Mouse (Mus musculus): ENCODE results near the gene Rbm33. TPM values are rescaled to one million over a fixed set of nuclear protein-coding genes. Genes with fewer than 3 reads are reported as not detected.

Rbm33 gene
- polyA plus RNA-seq, 1 experiment from 2014 or later = 7.4 TPM

- peak overlapping the region; percentile 81 for H3K4me3 ChIP-seq (ENCODE audit: low read depth, low read length)
- no peaks in the 10 kb centered on the region for H3K27me3 ChIP-seq (replicated peaks; ENCODE audit: insufficient read depth, low read length)
- H3K4me1 ChIP-seq (ENCODE audit: insufficient read depth, low read depth, low read length) = 0 out of 2 replicates have a peak, but pooled peaks cover 3% of the 10 kb centered on the region
- no peaks in the 10 kb centered on the region for H3K9me3 ChIP-seq (ENCODE audit: low read length)
- H3K9ac ChIP-seq (replicated peaks; ENCODE audit: low read depth) = peak overlapping the region; percentile 99; the same call in 1 of the 2 replicates
- TF ChIP-seq EP300 (IDR thresholded peaks at IDR 0.05) (no peak), CTCF (IDR thresholded peaks at IDR 0.05) (no peak)
- no peak overlapping the region for H3K27ac ChIP-seq (ENCODE audit: low read length)
- H3K36me3 ChIP-seq (ENCODE audit: insufficient read depth, low read length) = no peaks in the 10 kb centered on the region
- WGBS = 4% methylated on average over 3 of the region's 3 CpGs
- H3K4me2 ChIP-seq (replicated peaks; ENCODE audit: low read depth, low read length) = peak overlapping the region; percentile 69
- DNase-seq (ENCODE audit: low spot score) (no peak), ATAC-seq (no peak)
Observed at GRCm38 (mm10) chr5:28317917-28318267, 971 bp downstream of the Rbm33 start.

GRCm38 (mm10) chr5:28318671-28319070 is 1.8 kb downstream of the Rbm33 start:
- H3K4me1 ChIP-seq (ENCODE audit: insufficient read depth, low read depth, low read length) = 0 out of 2 replicates have a peak, but pooled peaks cover 3% of the 10 kb centered on the region
- no peaks in the 10 kb centered on the region for H3K9me3 ChIP-seq (ENCODE audit: low read length)
- 41% methylated on average over 2 of the region's 2 CpGs for whole genome bisulfite sequencing
- no peak overlapping the region for H3K9ac ChIP-seq (replicated peaks; ENCODE audit: low read depth)
- ATAC-seq = no peak
- peak overlapping the region; percentile 0; the same call in 1 of the 2 replicates for H3K4me3 ChIP-seq (ENCODE audit: low read depth, low read length)
- TF ChIP-seq EP300 (IDR thresholded peaks at IDR 0.05) (no peak), CTCF (IDR thresholded peaks at IDR 0.05) (no peak)
- H3K4me2 ChIP-seq (replicated peaks; ENCODE audit: low read depth, low read length) = peak overlapping the region; percentile 69
- no peaks in the 10 kb centered on the region for H3K27me3 ChIP-seq (replicated peaks; ENCODE audit: insufficient read depth, low read length)
- no peak overlapping the region for H3K27ac ChIP-seq (ENCODE audit: low read length)
- DNase-seq (ENCODE audit: low spot score) = no peak
- no peaks in the 10 kb centered on the region for H3K36me3 ChIP-seq (ENCODE audit: insufficient read depth, low read length)

- no peaks in the 10 kb centered on the region for H3K36me3 ChIP-seq (ENCODE audit: insufficient read depth, low read length)
- DNase-seq (ENCODE audit: low spot score) = no peak
- TF ChIP-seq CTCF (IDR thresholded peaks at IDR 0.05) (no peak), EP300 (IDR thresholded peaks at IDR 0.05) (no peak)
- 0 out of 2 replicates have a peak, but pooled peaks cover 3% of the 10 kb centered on the region for H3K4me1 ChIP-seq (ENCODE audit: insufficient read depth, low read depth, low read length)
- no peaks in the 10 kb centered on the region for H3K9me3 ChIP-seq (ENCODE audit: low read length)
- H3K9ac ChIP-seq (replicated peaks; ENCODE audit: low read depth) = no peak overlapping the region
- no peak for ATAC-seq
- no peak overlapping the region for H3K4me3 ChIP-seq (ENCODE audit: low read depth, low read length)
- no peak overlapping the region for H3K4me2 ChIP-seq (replicated peaks; ENCODE audit: low read depth, low read length)
- 85% methylated on average over 1 of the region's 1 CpGs for WGBS
- H3K27me3 ChIP-seq (replicated peaks; ENCODE audit: insufficient read depth, low read length) = no peaks in the 10 kb centered on the region
- no peak overlapping the region for H3K27ac ChIP-seq (ENCODE audit: low read length)
Observed at GRCm38 (mm10) chr5:28321769-28322168, 4.8 kb downstream of the Rbm33 start.

- ATAC-seq (no peak), DNase-seq (ENCODE audit: low spot score) (no peak)
- H3K4me1 ChIP-seq (ENCODE audit: insufficient read depth, low read depth, low read length) = 0 out of 2 replicates have a peak, but pooled peaks cover 3% of the 10 kb centered on the region
- 83% methylated on average over 3 of the region's 3 CpGs for WGBS
- no peaks in the 10 kb centered on the region for H3K36me3 ChIP-seq (ENCODE audit: insufficient read depth, low read length)
- no peak overlapping the region for H3K27ac ChIP-seq (ENCODE audit: low read length)
- H3K4me3 ChIP-seq (ENCODE audit: low read depth, low read length) = no peak overlapping the region
- H3K27me3 ChIP-seq (replicated peaks; ENCODE audit: insufficient read depth, low read length) = no peaks in the 10 kb centered on the region
- H3K9me3 ChIP-seq (ENCODE audit: low read length) = no peaks in the 10 kb centered on the region
- TF ChIP-seq EP300 (IDR thresholded peaks at IDR 0.05) (no peak), CTCF (IDR thresholded peaks at IDR 0.05) (no peak)
- H3K4me2 ChIP-seq (replicated peaks; ENCODE audit: low read depth, low read length) = no peak overlapping the region
- H3K9ac ChIP-seq (replicated peaks; ENCODE audit: low read depth) = no peak overlapping the region
Observed at GRCm38 (mm10) chr5:28322189-28322588, 5.3 kb downstream of the Rbm33 start.

- no peaks in the 10 kb centered on the region for H3K4me1 ChIP-seq (ENCODE audit: insufficient read depth, low read depth, low read length)
- WGBS = 65% methylated on average over 2 of the region's 2 CpGs
Observed at GRCm38 (mm10) chr5:28323822-28324221, 6.9 kb downstream of the Rbm33 start.

GRCm38 (mm10) chr5:28324457-28324856 is 7.5 kb downstream of the Rbm33 start:
- H3K27me3 ChIP-seq (replicated peaks; ENCODE audit: insufficient read depth, low read length) = no peaks in the 10 kb centered on the region
- H3K27ac ChIP-seq (ENCODE audit: low read length) = no peak overlapping the region
- H3K9me3 ChIP-seq (ENCODE audit: low read length) = no peaks in the 10 kb centered on the region
- H3K4me2 ChIP-seq (replicated peaks; ENCODE audit: low read depth, low read length) = no peak overlapping the region
- no peak overlapping the region for H3K4me3 ChIP-seq (ENCODE audit: low read depth, low read length)
- DNase-seq (ENCODE audit: low spot score) = no peak
- TF ChIP-seq CTCF (IDR thresholded peaks at IDR 0.05) (no peak), EP300 (IDR thresholded peaks at IDR 0.05) (no peak)
- 68% methylated on average over 1 of the region's 1 CpGs for WGBS
- H3K36me3 ChIP-seq (ENCODE audit: insufficient read depth, low read length) = no peaks in the 10 kb centered on the region
- H3K4me1 ChIP-seq (ENCODE audit: insufficient read depth, low read depth, low read length) = no peaks in the 10 kb centered on the region
- no peak for ATAC-seq
- H3K9ac ChIP-seq (replicated peaks; ENCODE audit: low read depth) = no peak overlapping the region

More at GRCm38 (mm10) chr5:28323822-28324221, 6.9 kb downstream of the Rbm33 start:
- TF ChIP-seq CTCF (IDR thresholded peaks at IDR 0.05) (no peak), EP300 (IDR thresholded peaks at IDR 0.05) (no peak)
- no peak overlapping the region for H3K4me2 ChIP-seq (replicated peaks; ENCODE audit: low read depth, low read length)
- no peak overlapping the region for H3K4me3 ChIP-seq (ENCODE audit: low read depth, low read length)
- no peak overlapping the region for H3K27ac ChIP-seq (ENCODE audit: low read length)
- H3K27me3 ChIP-seq (replicated peaks; ENCODE audit: insufficient read depth, low read length) = no peaks in the 10 kb centered on the region
- H3K9me3 ChIP-seq (ENCODE audit: low read length) = no peaks in the 10 kb centered on the region
- DNase-seq (ENCODE audit: low spot score) = no peak
- H3K36me3 ChIP-seq (ENCODE audit: insufficient read depth, low read length) = no peaks in the 10 kb centered on the region
- no peak overlapping the region for H3K9ac ChIP-seq (replicated peaks; ENCODE audit: low read depth)
- no peak for ATAC-seq
